Mouse (Mus musculus) lung, postnatal 0 days (tissue): ENCODE measurements around the gene Plpp3. TPM values are rescaled to one million over a fixed set of nuclear protein-coding genes. Genes with fewer than 3 reads are reported as not detected.

ENCODE experiments used
- ATAC-seq: fragments of 200-750 bp; cut with Nextera tagmentation; 2 replicates; pipeline ENCODE4 v1.8.0; 2017; ENCODE audit warnings: moderate library complexity
- DNase-seq: peaks from one replicate; pipeline ENCODE4 v3.0.0-alpha.2; 2016; ENCODE audit warnings: low spot score
- H3K27ac ChIP-seq: fragments of 300-500 bp; sonication (generic); 2 replicates; pipeline ENCODE4 v1.5.1; 2014; ENCODE audit warnings: antibody characterized with exemption, mild to moderate bottlenecking, low read length, mixed read lengths
- H3K27me3 ChIP-seq: fragments of 300-500 bp; sonication (generic); replicated peaks from 2 replicates; pipeline ENCODE4 v1.6.1; 2014; ENCODE audit warnings: low read length, mixed read lengths; ENCODE audit not compliant: insufficient read depth
- H3K36me3 ChIP-seq: fragments of 300-500 bp; sonication (generic); 2 replicates; pipeline ENCODE4 v1.6.1; 2014; ENCODE audit warnings: low read length, mixed read lengths; ENCODE audit not compliant: insufficient read depth
- H3K4me1 ChIP-seq: fragments of 300-500 bp; sonication (generic); 2 replicates; pipeline ENCODE4 v1.6.1; 2014; ENCODE audit warnings: antibody characterized with exemption, low read depth, low read length, mixed read lengths; ENCODE audit not compliant: insufficient read depth
- H3K4me2 ChIP-seq: fragments of 300-500 bp; sonication (generic); replicated peaks from 2 replicates; pipeline ENCODE4 v1.6.1; 2014; ENCODE audit warnings: low read depth, mild to moderate bottlenecking, low read length, moderate library complexity, mixed read lengths
- H3K4me3 ChIP-seq: fragments of 300-500 bp; sonication (generic); 2 replicates; pipeline ENCODE4 v1.5.1; 2014; ENCODE audit warnings: low read depth, low read length
- H3K9ac ChIP-seq: fragments of 300-500 bp; sonication (generic); replicated peaks from 2 replicates; pipeline ENCODE4 v1.6.1; 2014; ENCODE audit warnings: low read depth, mild to moderate bottlenecking
- H3K9me3 ChIP-seq: fragments of 300-500 bp; sonication (generic); 2 replicates; pipeline ENCODE4 v1.6.1; 2016; ENCODE audit warnings: low read length, mixed read lengths
- CTCF ChIP-seq: IDR thresholded peaks from 2 replicates; pipeline ENCODE4 v1.5.1; 2016; ENCODE audit warnings: antibody characterized with exemption, mild to moderate bottlenecking
- EP300 ChIP-seq: IDR thresholded peaks from 2 replicates; pipeline ENCODE4 v1.6.1; 2016; ENCODE audit warnings: antibody characterized with exemption, mild to moderate bottlenecking, control low read depth
- WGBS: fragments of 180-500 bp; shearing (Covaris S2); extraction: QIAGEN DNeasy Blood & Tissue Kit; methylation state at CpG from one replicate; pipeline ENCODE4 v1.1.7; 2014; 5-methylcytosine and 5-hydroxymethylcytosine counted together
- polyA plus RNA-seq: library from polyadenylated mRNA; unstranded; fragments of >200 nt; fragmentation: Nextera tagmentation; extraction: Ambion mirVana; gene quantifications from 2 replicates; pipeline ENCODE4 v1.2.1, GENCODE M21; 2015

Plpp3 gene
- polyA plus RNA-seq, 1 experiment from 2014 or later: 134 TPM

DNA sequence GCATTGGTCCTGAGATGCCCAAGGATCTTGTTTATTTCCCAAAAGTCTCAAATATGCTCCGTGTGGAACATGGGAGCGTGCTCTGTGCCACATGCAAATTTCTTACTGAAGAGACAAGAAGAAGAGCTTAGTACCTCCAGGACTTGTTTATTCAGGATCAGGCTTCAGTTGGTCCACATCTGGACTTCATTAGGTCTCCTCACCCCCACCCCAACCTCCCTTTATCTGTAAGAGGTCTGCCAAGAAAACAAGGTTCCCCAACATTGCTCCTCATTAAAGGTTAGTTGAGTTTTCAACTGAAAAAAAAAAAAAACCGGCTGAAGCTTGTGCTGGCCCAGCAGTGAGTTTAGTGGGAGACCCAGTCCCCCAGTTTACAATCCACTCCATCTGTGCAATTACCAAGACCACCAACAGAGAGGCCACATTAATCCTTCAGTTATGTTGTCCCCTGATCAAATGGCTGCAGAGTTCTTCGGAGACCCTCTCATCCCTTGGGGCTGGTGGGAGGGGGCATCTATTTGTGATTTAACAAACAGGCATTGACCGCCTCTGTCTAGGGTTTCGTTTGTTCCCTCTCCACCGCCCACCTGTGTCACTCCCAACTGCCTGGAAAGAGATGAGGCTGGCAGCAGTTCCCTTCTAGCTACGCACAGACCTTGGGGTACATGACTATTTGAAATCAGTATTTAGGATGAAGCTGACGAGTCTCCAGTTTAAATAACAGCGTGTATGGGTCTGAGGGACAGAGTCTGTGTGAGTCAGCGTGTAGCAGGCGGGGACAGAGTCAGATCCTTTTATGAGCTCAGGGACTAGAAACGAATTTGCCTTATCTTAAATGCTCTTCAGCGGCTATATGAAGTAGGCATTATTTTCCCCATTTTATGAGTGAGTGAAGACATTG, 43.7 kb downstream of the Plpp3 start:
- H3K27me3 ChIP-seq: no peaks in the 10 kb centered on the region
- DNase-seq: no peak
- TF ChIP-seq EP300: no peak
- no peak for TF ChIP-seq CTCF
- no peak overlapping the region for H3K9ac ChIP-seq
- H3K4me2 ChIP-seq: no peak overlapping the region
- H3K36me3 ChIP-seq: peaks cover 8% of the 10 kb centered on the region; the same call in 1 of the 2 replicates
- H3K9me3 ChIP-seq: no peaks in the 10 kb centered on the region
- no peak overlapping the region for H3K27ac ChIP-seq
- peaks cover 19% of the 10 kb centered on the region; the same call in 1 of the 2 replicates for H3K4me1 ChIP-seq
- no peak overlapping the region for H3K4me3 ChIP-seq
- no peak for ATAC-seq
- WGBS: 57% methylated on average over 14 of the region's 14 CpGs

DNA sequence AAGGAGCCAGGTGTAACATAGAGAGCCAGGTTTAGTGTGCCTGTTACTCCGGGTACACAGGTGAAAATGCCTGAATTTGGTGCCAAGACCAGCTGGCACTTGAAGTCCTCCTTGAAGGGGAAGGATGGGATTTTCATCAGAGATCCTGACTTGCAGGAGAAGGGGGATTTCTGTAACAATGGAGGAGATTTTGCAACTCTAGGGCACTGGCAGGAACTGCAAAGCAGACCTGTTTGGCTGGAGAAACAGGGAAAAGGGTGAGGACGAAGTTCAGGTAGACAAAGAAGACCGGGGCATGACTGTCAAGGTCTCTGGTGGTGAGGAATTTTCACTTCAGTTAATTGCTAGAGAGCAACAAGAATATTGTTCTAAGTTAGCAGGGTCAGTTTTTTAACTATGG, 45.3 kb downstream of the Plpp3 start:
- no peak overlapping the region for H3K4me3 ChIP-seq
- H3K9ac ChIP-seq: no peak overlapping the region
- H3K4me2 ChIP-seq: no peak overlapping the region
- H3K4me1 ChIP-seq: peaks cover 19% of the 10 kb centered on the region; the same call in 1 of the 2 replicates
- no peaks in the 10 kb centered on the region for H3K9me3 ChIP-seq
- 67% methylated on average over 3 of the region's 3 CpGs for WGBS
- TF ChIP-seq CTCF (no peak), EP300 (no peak)
- peaks cover 8% of the 10 kb centered on the region; the same call in 1 of the 2 replicates for H3K36me3 ChIP-seq
- no peak for DNase-seq
- no peak for ATAC-seq
- no peaks in the 10 kb centered on the region for H3K27me3 ChIP-seq
- H3K27ac ChIP-seq: no peak overlapping the region

DNA sequence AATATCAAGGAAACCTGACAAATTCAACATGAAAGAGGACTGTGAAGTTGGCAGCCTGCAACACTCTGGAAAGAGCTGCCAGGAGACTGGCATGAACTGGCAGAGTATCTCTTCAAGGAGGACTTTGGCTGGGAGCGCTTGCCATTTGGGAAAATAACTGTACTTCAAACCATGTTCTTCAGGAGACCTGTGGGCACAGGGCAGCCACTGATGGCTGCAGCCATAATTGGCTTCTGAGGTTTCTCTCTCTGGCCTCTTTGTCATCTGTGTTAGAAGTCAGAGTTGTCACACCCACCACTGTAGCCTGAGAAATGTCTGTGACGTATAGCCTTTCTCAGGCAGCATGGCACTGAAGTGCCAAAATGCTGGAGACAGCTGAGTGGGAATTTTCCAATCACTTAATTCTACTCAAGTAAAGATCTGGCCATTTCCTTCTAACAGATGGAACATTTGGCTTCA, 46.2 kb downstream of the Plpp3 start:
- no peak for ATAC-seq
- Histone ChIP-seq H3K9ac (no peak overlapping the region), H3K4me2 (no peak overlapping the region), H3K36me3 (peaks cover 5% of the 10 kb centered on the region; the same call in 1 of the 2 replicates), H3K4me3 (no peak overlapping the region), H3K27ac (no peak overlapping the region), H3K4me1 (peaks cover 19% of the 10 kb centered on the region; the same call in 1 of the 2 replicates), H3K9me3 (no peaks in the 10 kb centered on the region), H3K27me3 (no peaks in the 10 kb centered on the region)
- TF ChIP-seq EP300 (no peak), CTCF (no peak)
- WGBS: 78% methylated on average over 2 of the region's 2 CpGs
- no peak for DNase-seq

DNA sequence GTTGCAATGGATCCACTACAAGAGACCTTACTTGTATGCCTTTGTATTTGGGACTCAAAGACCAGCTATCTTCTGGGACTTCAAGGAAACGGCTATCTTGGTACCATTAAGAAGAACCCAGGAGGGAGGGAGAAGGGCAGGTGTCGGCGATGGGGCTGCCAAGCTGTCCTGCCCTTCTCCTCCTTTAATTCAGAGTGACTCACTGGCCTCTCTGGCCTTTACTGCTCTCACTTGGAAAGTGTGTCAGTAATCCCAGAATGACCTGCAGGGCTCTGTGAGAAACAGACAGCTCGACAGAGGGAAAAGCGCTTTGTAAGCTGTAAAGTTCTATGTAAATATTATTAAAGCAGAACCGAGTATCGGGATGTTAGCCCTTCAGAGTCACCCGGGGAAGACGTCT, 46.9 kb downstream of the Plpp3 start:
- TF ChIP-seq CTCF (no peak), EP300 (no peak)
- H3K36me3 ChIP-seq: no peaks in the 10 kb centered on the region
- no peaks in the 10 kb centered on the region for H3K9me3 ChIP-seq
- no peak overlapping the region for H3K9ac ChIP-seq
- H3K4me3 ChIP-seq: no peak overlapping the region
- peaks cover 19% of the 10 kb centered on the region; the same call in 1 of the 2 replicates for H3K4me1 ChIP-seq
- peak overlapping the region; percentile 22; the same call in 1 of the 2 replicates for H3K27ac ChIP-seq
- DNase-seq: peak; percentile 31
- H3K4me2 ChIP-seq: no peak overlapping the region
- no peaks in the 10 kb centered on the region for H3K27me3 ChIP-seq
- 0 out of 2 replicates have a peak, but pooled peaks have one; percentile 22 for ATAC-seq
- WGBS: 33% methylated on average over 9 of the region's 9 CpGs

GRCm38 (mm10) chr4:105205045-105205851, 48.1 kb downstream of the Plpp3 start:
- no peak overlapping the region for H3K9ac ChIP-seq
- H3K27ac ChIP-seq: peak overlapping the region; percentile 22; the same call in 1 of the 2 replicates
- H3K4me3 ChIP-seq: no peak overlapping the region
- no peaks in the 10 kb centered on the region for H3K9me3 ChIP-seq
- H3K36me3 ChIP-seq: no peaks in the 10 kb centered on the region
- ATAC-seq: peak; percentile 53
- H3K4me2 ChIP-seq: peak overlapping the region; percentile 12; the same call in 1 of the 2 replicates
- peaks cover 19% of the 10 kb centered on the region; the same call in 1 of the 2 replicates for H3K4me1 ChIP-seq
- H3K27me3 ChIP-seq: no peaks in the 10 kb centered on the region
- peak; percentile 39 for TF ChIP-seq CTCF
- no peak for TF ChIP-seq EP300
- DNase-seq: peak; percentile 67
- 48% methylated on average over 15 of the region's 15 CpGs for WGBS

DNA sequence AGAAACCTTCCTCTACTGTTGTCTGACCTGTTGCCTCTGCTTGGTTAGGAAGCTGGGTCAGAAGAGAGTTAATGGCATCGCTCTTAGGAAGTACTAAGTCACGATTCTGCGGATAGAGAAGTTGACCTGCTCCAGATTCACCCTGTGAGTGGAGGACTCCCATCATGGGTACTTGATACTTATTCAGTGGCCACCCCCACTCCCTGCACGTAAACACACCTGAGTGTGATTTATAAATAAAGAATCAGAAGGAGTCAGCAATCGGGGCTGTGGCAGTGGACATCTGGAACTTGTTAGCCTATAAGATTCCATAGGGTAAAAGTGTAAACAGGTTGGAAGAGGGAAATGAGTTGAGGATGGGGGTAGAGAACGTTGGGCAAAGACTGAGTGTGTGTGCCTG, 49.0 kb downstream of the Plpp3 start:
- H3K9me3 ChIP-seq: no peaks in the 10 kb centered on the region
- H3K27ac ChIP-seq: no peak overlapping the region
- no peak overlapping the region for H3K4me2 ChIP-seq
- peaks cover 19% of the 10 kb centered on the region; the same call in 1 of the 2 replicates for H3K4me1 ChIP-seq
- no peak overlapping the region for H3K4me3 ChIP-seq
- no peak for TF ChIP-seq EP300
- no peak for TF ChIP-seq CTCF
- no peak for DNase-seq
- no peaks in the 10 kb centered on the region for H3K36me3 ChIP-seq
- 54% methylated on average over 6 of the region's 6 CpGs for WGBS
- no peaks in the 10 kb centered on the region for H3K27me3 ChIP-seq
- no peak for ATAC-seq
- no peak overlapping the region for H3K9ac ChIP-seq
